Mouse (Mus musculus) forebrain, postnatal 0 days (tissue): ENCODE results near the gene Imp4. TPM values are rescaled to one million over a fixed set of nuclear protein-coding genes. Genes with fewer than 3 reads are reported as not detected.
A peak's percentile ranks its signal among the peaks of the same experiment; 100 is the strongest.

Source experiments
- ATAC-seq: fragments of 200-750 bp; cut with Nextera tagmentation; 2 replicates; pipeline ENCODE4 v1.8.0; 2017; ENCODE audit warnings: mild to moderate bottlenecking, moderate library complexity
- DNase-seq: peaks from one replicate; pipeline ENCODE4 v3.0.0-alpha.2; 2015
- H3K27ac ChIP-seq: fragments of 300-500 bp; sonication (generic); 2 replicates; pipeline ENCODE4 v1.5.1; 2014; ENCODE audit warnings: low read depth, mild to moderate bottlenecking, antibody characterized with exemption, low read length, moderate library complexity, mixed read lengths
- H3K27me3 ChIP-seq: fragments of 300-500 bp; sonication (generic); 2 replicates; pipeline ENCODE4 v1.6.1; 2014; ENCODE audit warnings: mild to moderate bottlenecking, low read length, mixed read lengths; ENCODE audit not compliant: insufficient read depth
- H3K36me3 ChIP-seq: fragments of 300-500 bp; sonication (generic); 2 replicates; pipeline ENCODE4 v1.6.1; 2014; ENCODE audit warnings: mild to moderate bottlenecking, moderate library complexity; ENCODE audit not compliant: insufficient read depth
- H3K4me1 ChIP-seq: fragments of 300-500 bp; sonication (generic); 2 replicates; pipeline ENCODE4 v1.6.1; 2014; ENCODE audit warnings: antibody characterized with exemption; ENCODE audit not compliant: insufficient read depth
- H3K4me2 ChIP-seq: fragments of 300-500 bp; sonication (generic); 2 replicates; pipeline ENCODE4 v1.6.1; 2014; ENCODE audit warnings: low read depth, mild to moderate bottlenecking, moderate library complexity
- H3K4me3 ChIP-seq: fragments of 300-500 bp; sonication (generic); 2 replicates; pipeline ENCODE4 v1.5.1; 2014; ENCODE audit warnings: low read depth, low read length, mixed read lengths
- H3K9ac ChIP-seq: fragments of 300-500 bp; sonication (generic); 2 replicates; pipeline ENCODE4 v1.6.1; 2014; ENCODE audit warnings: mild to moderate bottlenecking
- H3K9me3 ChIP-seq: fragments of 300-500 bp; sonication (generic); 2 replicates; pipeline ENCODE4 v1.6.1; 2016; ENCODE audit warnings: low read length
- CTCF ChIP-seq: sonication (generic); IDR thresholded peaks from 2 replicates; pipeline ENCODE4 v1.5.1; 2016; ENCODE audit warnings: antibody characterized with exemption, control low read depth, low read depth
- WGBS: fragments of 180-500 bp; shearing (Covaris S2); extraction: QIAGEN DNeasy Blood & Tissue Kit; methylation state at CpG from one replicate; pipeline ENCODE4 v1.1.7; 2014; 5-methylcytosine and 5-hydroxymethylcytosine counted together
- polyA plus RNA-seq: library from polyadenylated mRNA; unstranded; fragments of >200 nt; fragmentation: Nextera tagmentation; extraction: Ambion mirVana; gene quantifications from 2 replicates; pipeline ENCODE4 v1.2.1, GENCODE M21; 2015
- total RNA-seq: library from RNA; depleted of rRNA; stranded (reverse); fragments of >200 nt; gene quantifications from 2 replicates; pipeline ENCODE4 v1.2.3, GENCODE M21; 2014

The Imp4 gene
- total and polyA plus RNA-seq, 2 experiments from 2014 or later, result 21.3 to 51.8 TPM

DNA sequence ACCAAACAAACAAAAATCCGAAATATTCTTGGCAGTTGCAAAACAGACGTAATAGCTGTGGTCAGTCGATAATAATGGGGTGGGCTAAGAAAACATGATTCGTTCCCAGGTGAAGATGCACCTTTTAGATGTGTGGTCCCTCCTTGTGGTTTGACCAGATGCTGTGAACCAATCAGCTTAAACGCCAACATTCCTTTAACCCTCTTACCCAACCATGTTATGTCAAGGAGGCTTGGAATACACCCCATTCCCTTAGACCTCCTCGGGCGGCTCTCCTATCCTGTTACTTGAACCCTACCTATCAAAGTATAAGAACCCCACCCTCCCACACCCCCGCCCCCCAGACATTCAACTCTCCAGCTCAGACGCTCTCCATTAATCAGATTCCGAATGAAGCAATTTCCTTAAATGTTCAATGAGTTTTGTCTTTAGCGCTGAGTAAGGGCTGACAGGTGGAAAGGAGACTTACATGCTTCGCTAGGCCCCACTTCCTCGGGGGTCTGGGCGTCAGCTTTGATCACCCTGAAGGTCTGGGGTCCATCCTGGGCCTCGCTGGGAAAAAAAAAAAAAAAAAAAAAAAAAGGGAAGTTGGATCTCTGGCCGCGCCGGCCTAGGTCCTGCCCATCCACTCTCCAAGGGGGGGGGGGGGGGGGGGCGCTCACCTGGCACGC, 1.1 kb upstream of the Imp4 start:
- H3K4me3 ChIP-seq, result peak overlapping the region; percentile 64
- 44% methylated on average over 17 of the region's 20 CpGs for WGBS
- peaks cover 11% of the 10 kb centered on the region for H3K36me3 ChIP-seq
- TF ChIP-seq CTCF, result no peak
- H3K27ac ChIP-seq, result no peak overlapping the region
- DNase-seq (no peak), ATAC-seq (no peak)
- H3K4me2 ChIP-seq, result peak overlapping the region; percentile 76
- H3K9ac ChIP-seq, result peak overlapping the region; percentile 61; the same call in 1 of the 2 replicates
- H3K9me3 ChIP-seq, result no peaks in the 10 kb centered on the region
- no peaks in the 10 kb centered on the region for H3K27me3 ChIP-seq
- peaks cover 13% of the 10 kb centered on the region; the same call in 1 of the 2 replicates for H3K4me1 ChIP-seq

DNA sequence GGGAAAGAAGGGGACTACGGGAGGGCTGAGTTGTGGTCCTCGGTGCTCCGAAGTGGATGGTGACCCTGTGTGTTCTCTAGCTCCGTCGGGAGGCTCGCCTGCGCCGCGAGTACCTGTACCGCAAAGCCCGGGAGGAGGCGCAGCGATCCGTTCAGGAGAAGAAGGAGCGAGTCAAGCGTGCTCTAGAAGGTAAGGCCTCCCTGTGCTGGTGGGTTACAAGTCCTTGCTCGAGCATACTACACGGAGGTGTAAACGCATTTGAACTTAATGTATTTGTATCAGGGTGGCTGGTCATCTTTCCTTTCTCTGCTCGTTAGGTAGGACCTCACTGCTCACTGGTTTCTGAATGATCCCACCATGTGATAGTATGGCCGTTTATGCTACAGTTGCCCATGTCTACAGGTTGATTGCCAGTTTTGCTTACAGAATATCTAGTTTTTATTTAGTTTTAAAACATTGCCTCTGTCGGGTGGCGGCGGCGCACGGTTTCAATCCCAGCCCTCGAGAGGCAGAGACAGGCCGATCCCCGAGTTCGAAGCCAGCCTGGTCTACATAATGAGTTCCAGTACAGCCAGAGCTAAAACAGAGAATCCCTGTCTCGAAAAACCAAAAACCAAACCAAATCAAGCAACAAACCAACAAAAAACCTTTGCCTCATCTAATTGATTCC, 445 bp downstream of the Imp4 start:
- Histone ChIP-seq H3K4me2 (peak overlapping the region; percentile 76), H3K27me3 (no peaks in the 10 kb centered on the region), H3K9me3 (no peaks in the 10 kb centered on the region), H3K36me3 (peaks cover 27% of the 10 kb centered on the region), H3K9ac (peak overlapping the region; percentile 61), H3K4me3 (peak overlapping the region; percentile 64), H3K27ac (peak overlapping the region; percentile 88), H3K4me1 (peaks cover 8% of the 10 kb centered on the region; the same call in 1 of the 2 replicates)
- ATAC-seq (peak; percentile 37), DNase-seq (no peak)
- TF ChIP-seq CTCF, result peak; percentile 65
- WGBS, result 8% methylated on average over 31 of the region's 31 CpGs

DNA sequence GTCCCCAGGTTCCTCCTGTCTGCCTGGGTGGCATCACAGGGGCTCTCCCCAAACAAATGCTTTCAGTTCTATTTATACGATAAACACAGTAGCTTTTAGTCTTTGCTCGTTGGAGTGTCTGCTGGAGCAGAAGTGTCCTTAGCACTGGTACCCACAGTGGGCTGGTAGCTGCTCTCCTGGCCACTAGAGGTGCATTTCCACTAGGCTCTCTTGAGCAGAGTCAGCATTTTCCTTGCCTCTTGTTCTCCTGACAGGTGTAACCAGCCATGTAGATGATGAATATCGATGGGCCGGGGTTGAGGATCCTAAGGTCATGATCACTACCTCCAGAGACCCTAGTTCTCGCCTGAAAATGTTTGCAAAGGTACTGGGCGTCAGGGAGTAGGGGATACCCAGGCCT, 3.5 kb downstream of the Imp4 start:
- H3K36me3 ChIP-seq, result peaks cover 36% of the 10 kb centered on the region
- no peak overlapping the region for H3K4me2 ChIP-seq
- DNase-seq (no peak), ATAC-seq (no peak)
- no peak overlapping the region for H3K4me3 ChIP-seq
- no peak overlapping the region for H3K9ac ChIP-seq
- peaks cover 8% of the 10 kb centered on the region; the same call in 1 of the 2 replicates for H3K4me1 ChIP-seq
- WGBS, result 92% methylated on average over 6 of the region's 6 CpGs
- no peak overlapping the region for H3K27ac ChIP-seq
- H3K9me3 ChIP-seq, result no peaks in the 10 kb centered on the region
- TF ChIP-seq CTCF, result no peak
- H3K27me3 ChIP-seq, result no peaks in the 10 kb centered on the region

DNA sequence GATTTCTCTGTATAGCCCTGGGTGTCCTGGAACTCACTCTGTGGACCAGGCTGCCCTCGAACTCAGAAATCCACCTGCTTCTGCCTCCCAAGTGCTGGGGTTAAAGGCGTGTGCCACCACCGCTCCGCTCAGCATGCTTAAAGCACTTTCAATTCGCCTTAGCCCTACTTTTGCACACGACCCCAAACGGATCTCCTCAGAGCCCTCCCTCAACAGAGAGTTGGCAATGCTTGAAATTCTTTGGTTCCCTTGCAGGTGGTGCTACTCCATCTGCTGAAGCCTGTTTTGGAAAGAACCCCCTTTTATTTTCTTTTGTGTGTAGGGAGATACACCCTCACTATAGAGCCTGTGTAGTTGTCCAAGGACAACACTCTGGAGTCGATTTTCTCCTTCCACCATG, 18.8 kb downstream of the Imp4 start:
- no peaks in the 10 kb centered on the region for H3K36me3 ChIP-seq
- ATAC-seq, result no peak
- no peak overlapping the region for H3K4me3 ChIP-seq
- no peak for TF ChIP-seq CTCF
- H3K9me3 ChIP-seq, result no peaks in the 10 kb centered on the region
- no peak overlapping the region for H3K4me2 ChIP-seq
- H3K9ac ChIP-seq, result no peak overlapping the region
- H3K27ac ChIP-seq, result no peak overlapping the region
- peak; percentile 29 for DNase-seq
- peaks cover 9% of the 10 kb centered on the region for H3K4me1 ChIP-seq
- peaks cover 10% of the 10 kb centered on the region for H3K27me3 ChIP-seq
- WGBS, result 31% methylated on average over 8 of the region's 8 CpGs

DNA sequence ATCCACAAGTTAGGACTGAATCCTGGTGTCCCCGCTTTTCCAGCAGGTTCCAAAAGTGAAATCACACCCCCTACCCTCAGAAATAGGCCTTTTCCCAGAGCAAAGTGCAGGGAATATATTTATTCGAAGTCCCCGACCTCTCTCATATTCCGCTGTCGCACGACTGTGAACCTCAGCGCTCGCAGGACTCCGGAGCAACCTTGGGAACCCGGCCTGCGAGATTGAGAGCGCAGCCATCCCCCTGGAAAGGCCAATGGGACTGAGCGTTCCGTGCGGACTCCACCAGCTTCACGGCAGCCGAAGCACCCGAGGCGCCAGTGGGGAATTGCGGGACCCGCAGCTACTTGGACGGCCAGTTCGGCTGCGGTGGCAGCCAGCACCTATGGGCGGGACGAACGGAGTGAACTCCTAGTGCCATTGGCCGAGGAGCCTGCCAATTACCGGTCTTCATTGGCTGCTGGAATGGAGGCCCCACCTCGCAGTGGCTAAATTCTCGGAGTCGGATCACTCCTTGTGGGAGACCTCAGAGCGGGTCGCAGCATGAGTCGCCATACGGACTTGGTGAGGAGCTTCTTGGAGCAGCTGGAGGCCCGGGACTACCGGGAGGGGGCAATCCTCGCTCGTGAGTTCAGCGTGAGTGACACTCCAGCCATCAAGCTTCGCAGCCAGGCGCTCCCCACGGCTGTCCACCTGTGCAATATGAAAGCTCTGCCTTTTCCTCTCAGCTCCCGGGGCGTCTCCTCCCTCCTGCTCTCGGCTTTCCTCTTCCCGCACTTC, 19.8 kb downstream of the Imp4 start, which contains the start of gene Ptpn18:
Ptpn18 (plus strand) TSS at position 479 of the 777 bp plus-strand sequence.
- no peak for TF ChIP-seq CTCF
- WGBS, result under 1% methylated on average over 48 of the region's 48 CpGs
- peak within 1 kb of the TSS; percentile 58 for H3K4me3 ChIP-seq
- no peak within 1 kb of the TSS for H3K27ac ChIP-seq
- H3K36me3 ChIP-seq, result no peaks in the 10 kb centered on the region
- DNase-seq, result peak; percentile 90
- H3K4me2 ChIP-seq, result peak within 1 kb of the TSS; percentile 98
- peak within 1 kb of the TSS; percentile 46 for H3K9ac ChIP-seq
- H3K27me3 ChIP-seq, result peaks cover 10% of the 10 kb centered on the region
- H3K9me3 ChIP-seq, result no peaks in the 10 kb centered on the region
- ATAC-seq, result peak; percentile 95
- peaks cover 9% of the 10 kb centered on the region for H3K4me1 ChIP-seq

DNA sequence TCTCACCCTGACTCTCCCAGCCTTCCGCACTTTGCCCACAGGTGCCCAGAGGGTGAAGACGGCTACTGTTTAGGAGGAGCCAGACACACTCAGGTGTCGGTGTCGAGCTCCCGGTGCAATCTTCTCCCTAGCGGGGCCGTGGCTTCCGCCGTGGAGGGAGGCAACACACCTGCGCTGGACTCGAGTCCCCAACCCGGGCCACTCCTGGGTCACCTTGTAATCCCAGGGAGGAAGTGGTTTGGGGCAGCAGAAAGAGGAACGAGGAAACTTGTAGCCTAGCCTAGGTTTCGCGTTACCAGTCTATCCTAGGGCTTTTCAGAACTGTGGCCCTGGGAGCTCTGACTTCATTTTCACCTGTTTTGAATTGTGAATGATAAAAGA, 20.4 kb downstream of the Imp4 start:
- Histone ChIP-seq H3K27ac (no peak overlapping the region), H3K4me1 (peaks cover 9% of the 10 kb centered on the region), H3K4me3 (peak overlapping the region; percentile 58), H3K27me3 (peaks cover 10% of the 10 kb centered on the region), H3K9ac (peak overlapping the region; percentile 46), H3K9me3 (no peaks in the 10 kb centered on the region), H3K4me2 (peak overlapping the region; percentile 98), H3K36me3 (no peaks in the 10 kb centered on the region)
- WGBS, result 4% methylated on average over 15 of the region's 15 CpGs
- DNase-seq (peak; percentile 4), ATAC-seq (no peak)
- no peak for TF ChIP-seq CTCF
